ENCODE assay signal across 33 mouse cellular contexts in genomic region chr15:60925686-60926085, GRCm38 (mm10). TPM values are rescaled to one million over a fixed set of nuclear protein-coding genes. Genes with fewer than 3 reads are reported as not detected.
A peak's percentile ranks its signal among the peaks of the same experiment; 100 is the strongest.
DNase-seq lines count a peak whose midpoint lies in the region; ATAC-seq and TF ChIP-seq lines count a peak whose summit lies in the region.
"Had no signal": no experiment of that assay in that cellular context is flagged by ENCODE, and none has a peak within 500 bp of the region (broad histone marks: within the 10 kb centered on the region; RNA-seq: fewer than 3 reads in every experiment).

No protein-coding gene starts in this region.

- H3K9me3 ChIP-seq in lung, embryonic 16.5 days (ENCODE audit: control insufficient read depth, low read length), result no peaks in the 10 kb centered on the region
- H3K9me3 ChIP-seq: heart, embryonic 13.5 days; hindbrain, embryonic 13.5 days; lung, embryonic 15.5 days; midbrain, embryonic 12.5 days; neural tube, embryonic 13.5 days had no signal

- TF ChIP-seq POLR2A in lung, adult 2 months (IDR thresholded peaks at IDR 0.05; ENCODE audit: borderline replicate concordance, extremely low read depth, low read depth, low read length), result no peak
- no peak for TF ChIP-seq POLR2A in brain, embryonic 14.5 days (IDR thresholded peaks at IDR 0.05; ENCODE audit: borderline replicate concordance, extremely low read depth, insufficient read depth, insufficient read length, poor library complexity, severe bottlenecking)

- 15% methylated on average over 4 of the region's 4 CpGs for WGBS in lung, embryonic 16.5 days
- 29% methylated on average over 4 of the region's 4 CpGs for WGBS in lung, adult 2 months

- no peaks in the 10 kb centered on the region for H3K27me3 ChIP-seq in lung, embryonic 16.5 days (ENCODE audit: control insufficient read depth, insufficient read depth, low read depth, low read length)
- H3K27me3 ChIP-seq: heart, embryonic 13.5 days; hindbrain, embryonic 13.5 days; lung, embryonic 15.5 days; midbrain, embryonic 12.5 days; neural tube, embryonic 13.5 days had no signal

- peak; percentile 56; the same call in 1 of the 2 replicates for ATAC-seq in lung, embryonic 16.5 days (ENCODE audit: low read depth)
- ATAC-seq: forebrain, embryonic 16.5 days; intestine, embryonic 16.5 days had no signal

- no peaks in the 10 kb centered on the region for H3K36me3 ChIP-seq in lung, embryonic 16.5 days (ENCODE audit: control insufficient read depth, insufficient read depth, low read length)
- H3K36me3 ChIP-seq: heart, embryonic 13.5 days; hindbrain, embryonic 13.5 days; lung, embryonic 15.5 days; midbrain, embryonic 12.5 days; neural tube, embryonic 13.5 days had no signal

- H3K4me3 ChIP-seq in lung, embryonic 16.5 days (ENCODE audit: low read length), result no peak overlapping the region
- no peak overlapping the region for H3K4me3 ChIP-seq in lung, adult 2 months (replicated peaks; ENCODE audit: extremely low read depth, low read depth, low read length)
- H3K4me3 ChIP-seq: heart, embryonic 13.5 days; hindbrain, embryonic 13.5 days; lung, embryonic 15.5 days; midbrain, embryonic 12.5 days; neural tube, embryonic 13.5 days had no signal

- H3K9ac ChIP-seq in lung, embryonic 16.5 days (ENCODE audit: low read length), result no peak overlapping the region
- H3K9ac ChIP-seq: heart, embryonic 13.5 days; hindbrain, embryonic 13.5 days; liver, embryonic 14.5 days; lung, embryonic 15.5 days; midbrain, embryonic 12.5 days; neural tube, embryonic 13.5 days had no signal

- peak; percentile 28 to 61 for DNase-seq in heart, adult 18-20 months
- no peak for DNase-seq in heart, postnatal 4 days
- no peak for DNase-seq in lung, adult 2 months
- DNase-seq in brain, adult 2 months (ENCODE audit: low read depth, low spot score), result peak; percentile 7
- peak; percentile 30 for DNase-seq in brain, embryonic 14.5 days (ENCODE audit: low read depth)
- DNase-seq in ovary, postnatal 10 days (ENCODE audit: low spot score), result no peak
- DNase-seq in cerebellum, postnatal 36 days, result no peak
- DNase-seq: B cell, adult 2 months; cerebellum, adult 11 months; cerebellum, adult 9-10 months; kidney, adult 8-10 months; layer of hippocampus, postnatal 36 days; left cerebral cortex, postnatal 4 days; thymus, adult 2 months; thymus, postnatal 36 days had no signal

- H3K27ac ChIP-seq in lung, embryonic 16.5 days (ENCODE audit: low read length), result peak overlapping the region; percentile 22; the same call in 1 of the 2 replicates
- H3K27ac ChIP-seq: heart, embryonic 13.5 days; hindbrain, embryonic 13.5 days; kidney, postnatal 0 days; liver, embryonic 14.5 days; lung, embryonic 15.5 days; midbrain, embryonic 12.5 days; neural tube, embryonic 13.5 days had no signal

- no peak overlapping the region for H3K4me2 ChIP-seq in lung, embryonic 16.5 days (ENCODE audit: low read depth, low read length)
- H3K4me2 ChIP-seq: heart, embryonic 13.5 days; hindbrain, embryonic 13.5 days; lung, embryonic 15.5 days; midbrain, embryonic 12.5 days; neural tube, embryonic 13.5 days had no signal

- no peaks in the 10 kb centered on the region; the same call in 1 of the 2 replicates for H3K4me1 ChIP-seq in lung, embryonic 16.5 days (replicated peaks; ENCODE audit: control insufficient read depth, insufficient read depth, low read length)
- H3K4me1 ChIP-seq in lung, adult 2 months (ENCODE audit: control insufficient read depth, insufficient read depth, low read length), result no peaks in the 10 kb centered on the region
- H3K4me1 ChIP-seq: heart, embryonic 13.5 days; hindbrain, embryonic 13.5 days; lung, embryonic 15.5 days; midbrain, embryonic 12.5 days; neural tube, embryonic 13.5 days had no signal

- no peak for TF ChIP-seq CTCF in lung, adult 2 months (IDR thresholded peaks at IDR 0.05; ENCODE audit: insufficient read depth, low read length)
- no peak for TF ChIP-seq CTCF in brain, embryonic 14.5 days (IDR thresholded peaks at IDR 0.05; ENCODE audit: borderline replicate concordance, extremely low read depth, insufficient read depth, insufficient read length)

RNA-seq across cellular contexts. Expression of gene A1bg, which starts 2.9 kb away (rescaled TPM):
- total RNA-seq in heart, adult 18-20 months (2021), result not detected
- total RNA-seq in heart, postnatal 4 days (2021), result not detected
- not detected in 2 replicates for polyA plus RNA-seq in lung, embryonic 16.5 days (2015; fragmentation: Nextera tagmentation; extraction: Ambion mirVana)
- polyA plus RNA-seq in lung, adult 2 months (2012; rRNA removed), result not detected in 2 replicates
- polyA plus RNA-seq in brain, embryonic 14.5 days (2012; rRNA removed), result not detected in 2 replicates
- total RNA-seq: adrenal gland, postnatal 4 days; common myeloid progenitor, adult 5-6 weeks; gastrocnemius, adult 8-10 months; gastrocnemius, postnatal 4 days; heart, postnatal 14 days; layer of hippocampus, postnatal 36 days; left cerebral cortex, postnatal 4 days; megakaryocyte, adult 5-6 weeks had no signal
- polyA plus RNA-seq: forebrain, embryonic 16.5 days; heart, embryonic 13.5 days; hindbrain, embryonic 13.5 days; intestine, embryonic 16.5 days; kidney, postnatal 0 days; large intestine, adult 2 months; limb, embryonic 14.5 days; liver, embryonic 14.5 days; lung, embryonic 15.5 days; midbrain, embryonic 12.5 days; neural tube, embryonic 13.5 days; thymus, adult 2 months had no signal

Comparison
In these comparisons a context has a peak if more than half of its experiments do, and no peak if none do; other contexts are left out.
1. DNase-seq: peak in heart, adult 18-20 months (2 of 2), brain, adult 2 months (single experiment) and brain, embryonic 14.5 days (single experiment); none in heart, postnatal 4 days (single experiment), lung, adult 2 months (single experiment), ovary, postnatal 10 days (single experiment) and cerebellum, postnatal 36 days (0 of 2).